Mouse (Mus musculus) small intestine, adult 10 weeks (tissue): ENCODE data around the gene Dlg4. TPM values are rescaled to one million over a fixed set of nuclear protein-coding genes. Genes with fewer than 3 reads are reported as not detected.

Source experiments
- polyA plus RNA-seq: library from polyadenylated mRNA; stranded (reverse); fragments of 350-450 nt; fragmentation: Illumina TruSeq; extraction: RNeasy Lipid Tissue Mini Kit (QIAGEN cat#74804); gene quantifications from one replicate; pipeline ENCODE4 v1.2.3, GENCODE M21; 2014; ENCODE audit warnings: low replicate concordance

The Dlg4 gene
- 0.30 TPM for polyA plus RNA-seq

GRCm38 (mm10) chr11:70016669-70017068, at the start of gene Dlg4:
Gene Dlg4, plus strand, starts transcription at chr11:70016942.

GRCm38 (mm10) chr11:69981141-69981762, 35.5 kb upstream of the Dlg4 start, which contains the start of gene Ctdnep1:
Gene Ctdnep1, plus strand, starts transcription at chr11:69981156.

GRCm38 (mm10) chr11:69982225-69982624, 34.5 kb upstream of the Dlg4 start, which contains the start of gene Elp5:
Gene Elp5, minus strand, starts transcription at chr11:69982517.

GRCm38 (mm10) chr11:69990850-69991691, 25.7 kb upstream of the Dlg4 start, which contains the start of gene Gabarap:
Gene Gabarap, plus strand, starts transcription at chr11:69991143.

DNA sequence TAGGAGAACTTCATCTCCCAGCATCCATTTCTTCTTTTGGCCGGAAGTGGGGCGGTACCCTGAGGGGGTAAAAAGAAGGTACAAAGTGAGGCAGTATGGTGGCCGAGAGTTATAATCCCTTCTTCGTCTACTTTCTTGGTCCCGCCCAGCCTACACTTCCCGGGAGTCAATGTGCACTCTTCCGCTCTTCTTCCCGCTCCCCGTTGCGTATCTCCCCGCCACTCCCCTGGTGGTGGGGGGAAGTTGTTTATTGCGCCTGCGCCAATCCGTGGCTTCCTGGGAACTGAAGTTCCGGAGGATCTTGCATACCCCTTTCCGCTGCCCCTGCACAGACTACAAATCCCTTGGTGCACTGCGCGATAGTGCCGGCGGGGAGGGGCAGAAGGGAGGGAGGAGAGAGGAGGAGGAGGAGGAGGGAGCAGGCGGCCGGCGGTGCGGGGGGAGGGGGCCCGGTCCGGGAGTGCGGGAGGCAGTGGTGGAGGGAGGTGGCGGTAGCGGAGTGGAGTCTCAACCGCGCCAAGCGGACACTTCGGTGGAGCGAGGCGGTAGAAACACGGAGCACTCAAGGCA, 21.3 kb upstream of the Dlg4 start, which contains the start of gene Phf23:
TSS of gene Phf23 (plus strand) at position 387 of the 570 bp plus-strand sequence.

DNA sequence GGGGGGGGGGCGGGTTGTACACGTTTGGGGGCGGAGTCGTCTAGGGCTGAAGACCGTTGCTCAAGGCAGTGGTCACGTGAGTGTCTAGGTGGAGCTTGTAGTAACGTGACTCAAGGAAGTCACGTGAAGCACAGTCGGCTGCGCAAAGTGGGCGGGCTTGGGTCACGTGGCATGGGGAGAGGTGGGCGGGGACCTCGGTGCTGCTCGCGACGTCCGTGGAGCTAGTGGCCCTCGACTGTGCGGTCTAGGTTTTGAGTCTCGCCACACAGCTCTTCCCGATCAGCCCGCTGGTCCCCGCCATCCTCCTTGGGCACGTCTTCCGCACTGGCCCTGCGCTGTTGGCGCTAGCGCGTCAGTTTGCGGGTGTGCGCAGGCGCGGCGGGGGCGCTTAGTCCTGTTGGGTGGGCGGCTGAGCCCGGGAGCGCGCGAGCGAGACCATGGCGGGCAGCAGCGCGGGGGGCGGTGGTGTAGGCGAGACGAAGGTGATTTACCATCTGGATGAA, 16.3 kb upstream of the Dlg4 start, which contains the start of gene Dvl2:
TSS of gene Dvl2 (plus strand) at position 200 of the 503 bp plus-strand sequence.

DNA sequence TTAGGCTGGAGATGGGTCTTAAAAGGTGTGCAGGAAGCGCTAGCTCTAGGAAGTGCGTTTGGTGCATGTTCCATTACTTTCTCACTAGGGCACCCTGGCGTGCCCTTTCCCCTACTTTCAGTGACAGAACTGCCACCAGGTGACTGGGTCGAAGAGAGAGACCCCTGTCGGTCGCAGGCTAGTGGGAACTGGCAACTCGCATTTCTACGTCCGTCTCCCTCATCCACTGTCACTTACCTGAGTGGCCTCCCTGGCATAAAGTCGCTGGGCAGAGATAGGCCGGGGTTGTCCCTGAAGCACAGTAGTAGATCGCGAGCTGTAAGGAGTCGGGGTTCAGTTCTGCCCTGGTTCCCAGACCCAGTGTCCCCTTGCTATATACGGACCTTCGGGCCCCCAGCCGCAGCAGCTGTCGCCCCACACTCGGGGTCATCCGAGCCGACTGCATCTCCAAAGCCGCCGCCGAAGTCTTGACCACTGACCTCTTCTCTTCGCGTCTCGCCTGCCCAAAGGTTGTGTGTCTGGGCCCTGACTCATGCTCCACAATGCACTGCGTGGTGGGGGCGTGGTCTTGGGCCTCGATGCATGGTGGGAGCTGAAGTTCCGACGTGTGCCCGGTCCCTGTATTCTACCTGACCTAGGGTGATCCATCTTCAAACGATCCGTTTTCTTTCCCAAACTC, 1.7 kb upstream of the Dlg4 start, which contains the start of gene Acadvl:
TSS of gene Acadvl (minus strand) at position 532 of the 679 bp plus-strand sequence.

DNA sequence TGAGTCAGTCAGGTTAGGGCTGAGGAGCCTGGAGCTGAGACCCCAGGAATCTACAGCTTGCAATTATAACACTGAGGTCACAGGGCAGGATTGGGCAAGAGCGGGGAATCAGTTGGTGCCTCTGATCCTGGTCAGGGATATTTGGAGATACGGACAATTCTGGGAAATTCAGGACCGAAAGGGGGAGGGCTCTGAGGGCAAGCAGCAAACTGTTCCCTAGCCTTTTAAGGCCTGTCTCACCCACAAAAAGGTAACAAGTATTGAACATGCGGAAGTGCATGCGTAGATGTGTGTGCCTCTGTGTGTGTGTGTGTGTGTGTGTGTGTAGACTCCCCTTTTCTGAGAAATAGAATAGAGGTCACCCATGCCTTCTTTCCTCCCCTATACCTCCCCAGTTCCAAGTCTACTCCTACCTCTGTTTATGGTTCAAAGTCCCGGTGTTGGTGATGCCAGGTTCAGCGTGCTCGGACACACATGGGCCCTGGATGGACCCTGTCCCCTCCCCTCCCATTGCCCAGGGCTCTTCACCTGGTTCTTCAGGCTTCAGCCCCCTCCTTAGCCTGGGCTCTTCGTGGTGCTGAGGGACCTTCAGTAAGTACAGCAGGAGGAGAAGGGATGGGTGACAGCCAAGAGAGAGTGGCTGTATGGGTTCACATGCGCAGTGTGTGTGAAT, 37.3 kb downstream of the Dlg4 start, which contains the start of gene Asgr1:
TSS of gene Asgr1 (plus strand) at position 188 of the 673 bp plus-strand sequence.

DNA sequence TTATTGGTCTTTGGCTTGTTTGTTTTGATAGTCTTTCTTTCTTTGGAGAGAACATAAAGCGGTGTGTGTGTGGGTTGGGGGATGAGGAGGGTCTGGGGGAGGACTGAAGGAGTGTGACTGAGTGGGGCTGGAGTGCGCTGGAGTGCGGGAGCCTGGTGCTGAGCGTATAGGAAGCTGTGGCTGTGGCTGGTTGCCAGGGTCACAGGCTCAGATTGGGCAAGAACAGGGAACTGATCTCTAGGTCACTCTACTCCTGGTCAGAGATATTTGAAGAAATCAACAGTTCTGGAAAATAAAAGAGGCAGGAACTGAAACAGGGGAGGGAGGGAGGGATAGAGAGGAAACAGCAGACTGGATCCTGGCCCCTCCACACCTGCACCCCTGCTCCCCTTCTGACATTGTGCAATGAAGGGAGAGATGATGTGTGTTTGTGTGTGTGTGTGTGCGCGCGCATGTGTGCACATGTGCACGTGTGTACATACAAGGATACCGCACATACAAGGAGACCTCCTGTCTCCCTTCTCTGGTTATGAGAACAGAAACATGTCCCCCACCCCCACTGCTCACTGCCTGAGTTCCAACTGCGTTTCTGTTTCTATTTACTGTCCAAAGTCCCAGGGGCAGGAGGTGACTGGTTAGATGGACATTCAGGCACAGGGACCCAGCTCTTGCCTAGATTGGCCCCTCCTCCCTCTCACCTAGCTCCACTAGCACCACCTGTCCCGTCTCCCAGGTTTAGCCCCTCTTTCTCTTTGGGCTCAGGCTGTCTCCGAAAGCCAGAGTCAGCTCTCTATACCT, 75.4 kb downstream of the Dlg4 start, which contains the start of gene Asgr2:
TSS of gene Asgr2 (plus strand) at position 659 of the 798 bp plus-strand sequence.

Other genes with a start within 250 kb of the Dlg4 start
- gene Chrnb1, start 221.0 kb upstream of the Dlg4 start, polyA plus RNA-seq: 4.4 TPM
- gene Fgf11, start 215.1 kb upstream of the Dlg4 start, polyA plus RNA-seq: 4.6 TPM
- 10.2 TPM for gene Tmem102, start 211.3 kb upstream of the Dlg4 start, polyA plus RNA-seq
- not detected for gene Gm39566, start 201.6 kb upstream of the Dlg4 start, polyA plus RNA-seq
- gene Spem2, start 198.5 kb upstream of the Dlg4 start, polyA plus RNA-seq: not detected
- gene Spem1, start 194.8 kb upstream of the Dlg4 start, polyA plus RNA-seq: not detected
- gene Nlgn2, start 179.2 kb upstream of the Dlg4 start, polyA plus RNA-seq: 0.15 TPM
- gene Tmem256, start 178.4 kb upstream of the Dlg4 start, polyA plus RNA-seq: 4.2 TPM
- gene Plscr3, start 170.6 kb upstream of the Dlg4 start, polyA plus RNA-seq: 0.33 TPM
- gene Tnk1, start 158.2 kb upstream of the Dlg4 start, polyA plus RNA-seq: 5.0 TPM
- gene Tmem95, start 138.9 kb upstream of the Dlg4 start, polyA plus RNA-seq: not detected
- gene Kctd11, start 135.5 kb upstream of the Dlg4 start, polyA plus RNA-seq: 1.4 TPM
- 0.67 TPM for gene Acap1, start 121.4 kb upstream of the Dlg4 start, polyA plus RNA-seq
- 7.0 TPM for gene 2810408A11Rik, start 116.0 kb upstream of the Dlg4 start, polyA plus RNA-seq
- gene Neurl4, start 115.9 kb upstream of the Dlg4 start, polyA plus RNA-seq: 1.6 TPM
- gene Gps2, start 103.1 kb upstream of the Dlg4 start, polyA plus RNA-seq: 10.7 TPM
- 136 TPM for gene Eif5a, start 95.0 kb upstream of the Dlg4 start, polyA plus RNA-seq
- gene Ybx2, start 81.1 kb upstream of the Dlg4 start, polyA plus RNA-seq: 2.3 TPM
- 0.33 TPM for gene Slc2a4, start 68.8 kb upstream of the Dlg4 start, polyA plus RNA-seq
- gene Cldn7, start 52.2 kb upstream of the Dlg4 start, polyA plus RNA-seq: 140 TPM
- gene Ctdnep1, start 35.8 kb upstream of the Dlg4 start, polyA plus RNA-seq: 41.0 TPM
- 3.9 TPM for gene Elp5, start 34.4 kb upstream of the Dlg4 start, polyA plus RNA-seq
- 558 TPM for gene Gabarap, start 25.8 kb upstream of the Dlg4 start, polyA plus RNA-seq
- gene Phf23, start 21.2 kb upstream of the Dlg4 start, polyA plus RNA-seq: 14.8 TPM
- gene Dvl2, start 16.3 kb upstream of the Dlg4 start, polyA plus RNA-seq: not detected
- 4.8 TPM for gene Acadvl, start 1.5 kb upstream of the Dlg4 start, polyA plus RNA-seq
- gene Asgr1, start 37.1 kb downstream of the Dlg4 start, polyA plus RNA-seq: not detected
- not detected for gene Asgr2, start 75.7 kb downstream of the Dlg4 start, polyA plus RNA-seq
- gene Mgl2, start 113.4 kb downstream of the Dlg4 start, polyA plus RNA-seq: 5.1 TPM
- not detected for gene Clec10a, start 139.3 kb downstream of the Dlg4 start, polyA plus RNA-seq
- not detected for gene Slc16a11, start 195.8 kb downstream of the Dlg4 start, polyA plus RNA-seq
- 2.9 TPM for gene Slc16a13, start 204.1 kb downstream of the Dlg4 start, polyA plus RNA-seq
- gene Bcl6b, start 212.9 kb downstream of the Dlg4 start, polyA plus RNA-seq: 1.4 TPM
- gene 0610010K14Rik, start 221.0 kb downstream of the Dlg4 start, polyA plus RNA-seq: 4.3 TPM
- gene Gm21988, start 222.9 kb downstream of the Dlg4 start, polyA plus RNA-seq: 0.59 TPM
- 24.1 TPM for gene Rnasek, start 222.9 kb downstream of the Dlg4 start, polyA plus RNA-seq
- 0.74 TPM for gene Alox12, start 238.4 kb downstream of the Dlg4 start, polyA plus RNA-seq